Mouse (Mus musculus) forebrain, postnatal 0 days (tissue): ENCODE measurements around the gene Mboat2. TPM values are rescaled to one million over a fixed set of nuclear protein-coding genes. Genes with fewer than 3 reads are reported as not detected.

Source experiments
- ATAC-seq: fragments of 200-750 bp; cut with Nextera tagmentation; 2 replicates; pipeline ENCODE4 v1.8.0; 2017; ENCODE audit warnings: mild to moderate bottlenecking, moderate library complexity
- DNase-seq: peaks from one replicate; pipeline ENCODE4 v3.0.0-alpha.2; 2015
- H3K27ac ChIP-seq: fragments of 300-500 bp; sonication (generic); 2 replicates; pipeline ENCODE4 v1.5.1; 2014; ENCODE audit warnings: low read depth, mild to moderate bottlenecking, antibody characterized with exemption, low read length, moderate library complexity, mixed read lengths
- H3K27me3 ChIP-seq: fragments of 300-500 bp; sonication (generic); 2 replicates; pipeline ENCODE4 v1.6.1; 2014; ENCODE audit warnings: mild to moderate bottlenecking, low read length, mixed read lengths; ENCODE audit not compliant: insufficient read depth
- H3K36me3 ChIP-seq: fragments of 300-500 bp; sonication (generic); 2 replicates; pipeline ENCODE4 v1.6.1; 2014; ENCODE audit warnings: mild to moderate bottlenecking, moderate library complexity; ENCODE audit not compliant: insufficient read depth
- H3K4me1 ChIP-seq: fragments of 300-500 bp; sonication (generic); 2 replicates; pipeline ENCODE4 v1.6.1; 2014; ENCODE audit warnings: antibody characterized with exemption; ENCODE audit not compliant: insufficient read depth
- H3K4me2 ChIP-seq: fragments of 300-500 bp; sonication (generic); 2 replicates; pipeline ENCODE4 v1.6.1; 2014; ENCODE audit warnings: low read depth, mild to moderate bottlenecking, moderate library complexity
- H3K4me3 ChIP-seq: fragments of 300-500 bp; sonication (generic); 2 replicates; pipeline ENCODE4 v1.5.1; 2014; ENCODE audit warnings: low read depth, low read length, mixed read lengths
- H3K9ac ChIP-seq: fragments of 300-500 bp; sonication (generic); 2 replicates; pipeline ENCODE4 v1.6.1; 2014; ENCODE audit warnings: mild to moderate bottlenecking
- H3K9me3 ChIP-seq: fragments of 300-500 bp; sonication (generic); 2 replicates; pipeline ENCODE4 v1.6.1; 2016; ENCODE audit warnings: low read length
- CTCF ChIP-seq: sonication (generic); IDR thresholded peaks from 2 replicates; pipeline ENCODE4 v1.5.1; 2016; ENCODE audit warnings: antibody characterized with exemption, control low read depth, low read depth
- WGBS: fragments of 180-500 bp; shearing (Covaris S2); extraction: QIAGEN DNeasy Blood & Tissue Kit; methylation state at CpG from one replicate; pipeline ENCODE4 v1.1.7; 2014; 5-methylcytosine and 5-hydroxymethylcytosine counted together
- polyA plus RNA-seq: library from polyadenylated mRNA; unstranded; fragments of >200 nt; fragmentation: Nextera tagmentation; extraction: Ambion mirVana; gene quantifications from 2 replicates; pipeline ENCODE4 v1.2.1, GENCODE M21; 2015
- total RNA-seq: library from RNA; depleted of rRNA; stranded (reverse); fragments of >200 nt; gene quantifications from 2 replicates; pipeline ENCODE4 v1.2.3, GENCODE M21; 2014

Mboat2 gene
- total and polyA plus RNA-seq, 2 experiments from 2014 or later: 69.3 to 73.2 TPM

- Histone ChIP-seq H3K9me3 (no peaks in the 10 kb centered on the region), H3K9ac (no peak overlapping the region), H3K4me3 (no peak overlapping the region), H3K36me3 (no peaks in the 10 kb centered on the region), H3K4me1 (peaks cover 16% of the 10 kb centered on the region), H3K4me2 (no peak overlapping the region), H3K27me3 (no peaks in the 10 kb centered on the region), H3K27ac (no peak overlapping the region)
- 56% methylated on average over 9 of the region's 9 CpGs for WGBS
- peak; percentile 25; the same call in 1 of the 2 replicates for TF ChIP-seq CTCF
- DNase-seq (peak; percentile 46), ATAC-seq (0 out of 2 replicates have a peak, but pooled peaks have one; percentile 17)
Observed at GRCm38 (mm10) chr12:24841115-24841879, 10.6 kb downstream of the Mboat2 start.

- H3K4me3 ChIP-seq: no peak overlapping the region
- peaks cover 16% of the 10 kb centered on the region for H3K4me1 ChIP-seq
- DNase-seq (peak; percentile 18), ATAC-seq (peak; percentile 45; the same call in 1 of the 2 replicates)
- no peak for TF ChIP-seq CTCF
- H3K36me3 ChIP-seq: no peaks in the 10 kb centered on the region
- 25% methylated on average over 11 of the region's 11 CpGs for WGBS
- no peak overlapping the region for H3K4me2 ChIP-seq
- H3K9me3 ChIP-seq: no peaks in the 10 kb centered on the region
- H3K27ac ChIP-seq: peak overlapping the region; percentile 55; the same call in 1 of the 2 replicates
- H3K27me3 ChIP-seq: no peaks in the 10 kb centered on the region
- H3K9ac ChIP-seq: no peak overlapping the region
Observed at GRCm38 (mm10) chr12:24842299-24842910, 11.7 kb downstream of the Mboat2 start.

DNA sequence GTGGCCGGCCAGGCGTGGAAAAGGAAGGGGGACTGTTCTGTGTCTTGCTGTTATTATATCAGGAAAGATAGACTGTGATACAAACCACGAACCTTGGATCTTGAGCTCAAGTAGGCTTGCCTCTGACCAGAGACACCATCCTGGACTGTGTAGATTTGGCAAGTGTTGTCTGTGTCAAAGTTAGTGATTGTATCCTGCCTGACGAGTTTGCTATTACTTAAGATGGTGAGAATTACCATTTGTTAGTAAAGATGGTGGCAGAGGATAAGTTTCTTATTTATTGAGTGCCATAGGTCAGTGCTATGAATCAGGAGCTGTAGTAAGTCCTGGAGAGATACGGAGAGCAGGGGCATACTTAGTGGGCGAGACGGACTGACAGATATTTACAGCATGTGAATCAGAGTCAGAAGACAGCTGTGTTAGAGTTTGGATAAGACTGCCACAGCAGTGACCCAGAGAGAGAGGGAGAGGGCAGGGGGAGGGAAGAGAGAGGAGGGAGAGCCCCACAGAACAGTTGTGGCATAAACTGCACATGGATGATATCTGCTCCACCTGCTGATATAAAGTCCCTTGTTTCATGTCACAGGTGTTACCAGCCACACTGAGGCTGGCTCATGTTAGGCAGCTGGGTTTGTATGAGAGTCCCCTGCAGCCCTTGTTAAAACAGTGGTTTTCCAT lies 12.9 kb downstream of the Mboat2 start:
- DNase-seq (no peak), ATAC-seq (no peak)
- no peaks in the 10 kb centered on the region for H3K9me3 ChIP-seq
- TF ChIP-seq CTCF: no peak
- 61% methylated on average over 7 of the region's 7 CpGs for WGBS
- H3K4me3 ChIP-seq: no peak overlapping the region
- H3K27ac ChIP-seq: no peak overlapping the region
- peaks cover 16% of the 10 kb centered on the region for H3K4me1 ChIP-seq
- H3K36me3 ChIP-seq: no peaks in the 10 kb centered on the region
- no peaks in the 10 kb centered on the region for H3K27me3 ChIP-seq
- no peak overlapping the region for H3K4me2 ChIP-seq
- no peak overlapping the region for H3K9ac ChIP-seq

- H3K4me1 ChIP-seq: peaks cover 16% of the 10 kb centered on the region
- H3K36me3 ChIP-seq: no peaks in the 10 kb centered on the region
- H3K9ac ChIP-seq: no peak overlapping the region
- no peak overlapping the region for H3K4me2 ChIP-seq
- H3K27me3 ChIP-seq: no peaks in the 10 kb centered on the region
- peak; percentile 35; the same call in 1 of the 2 replicates for TF ChIP-seq CTCF
- H3K9me3 ChIP-seq: no peaks in the 10 kb centered on the region
- DNase-seq (no peak), ATAC-seq (no peak)
- H3K27ac ChIP-seq: no peak overlapping the region
- no peak overlapping the region for H3K4me3 ChIP-seq
- 76% methylated on average over 4 of the region's 4 CpGs for WGBS
Observed at GRCm38 (mm10) chr12:24845344-24845743, 14.7 kb downstream of the Mboat2 start.

GRCm38 (mm10) chr12:24848107-24848506 lies 17.4 kb downstream of the Mboat2 start:
- ATAC-seq: no peak
- no peak for TF ChIP-seq CTCF
- 80% methylated on average over 5 of the region's 5 CpGs for WGBS

GRCm38 (mm10) chr12:24857354-24857753 lies 26.7 kb downstream of the Mboat2 start:
- no peak overlapping the region for H3K4me2 ChIP-seq
- no peaks in the 10 kb centered on the region for H3K9me3 ChIP-seq
- ATAC-seq (no peak), DNase-seq (no peak)
- H3K4me3 ChIP-seq: no peak overlapping the region
- 67% methylated on average over 5 of the region's 5 CpGs for WGBS
- TF ChIP-seq CTCF: no peak
- no peaks in the 10 kb centered on the region for H3K36me3 ChIP-seq
- no peak overlapping the region for H3K9ac ChIP-seq
- H3K4me1 ChIP-seq: no peaks in the 10 kb centered on the region
- H3K27ac ChIP-seq: no peak overlapping the region
- H3K27me3 ChIP-seq: no peaks in the 10 kb centered on the region

More at GRCm38 (mm10) chr12:24848107-24848506, 17.4 kb downstream of the Mboat2 start:
- no peak overlapping the region for H3K27ac ChIP-seq
- no peak for DNase-seq
- H3K9me3 ChIP-seq: no peaks in the 10 kb centered on the region
- H3K4me1 ChIP-seq: peaks cover 4% of the 10 kb centered on the region
- no peak overlapping the region for H3K4me2 ChIP-seq
- no peaks in the 10 kb centered on the region for H3K27me3 ChIP-seq
- H3K4me3 ChIP-seq: no peak overlapping the region
- no peak overlapping the region for H3K9ac ChIP-seq
- no peaks in the 10 kb centered on the region for H3K36me3 ChIP-seq
